Mouse (Mus musculus): Measurements from ENCODE around the gene Copz1.

The Copz1 gene

GRCm38 (mm10) chr15:103294649-103295048 is 22.1 kb downstream of the Copz1 start:
- DNase-seq: no peak

GRCm38 (mm10) chr15:103295851-103296250 is 23.3 kb downstream of the Copz1 start:
- DNase-seq: no peak

- no peak for DNase-seq
Measured at GRCm38 (mm10) chr15:103297313-103297712, 24.8 kb downstream of the Copz1 start.

DNA sequence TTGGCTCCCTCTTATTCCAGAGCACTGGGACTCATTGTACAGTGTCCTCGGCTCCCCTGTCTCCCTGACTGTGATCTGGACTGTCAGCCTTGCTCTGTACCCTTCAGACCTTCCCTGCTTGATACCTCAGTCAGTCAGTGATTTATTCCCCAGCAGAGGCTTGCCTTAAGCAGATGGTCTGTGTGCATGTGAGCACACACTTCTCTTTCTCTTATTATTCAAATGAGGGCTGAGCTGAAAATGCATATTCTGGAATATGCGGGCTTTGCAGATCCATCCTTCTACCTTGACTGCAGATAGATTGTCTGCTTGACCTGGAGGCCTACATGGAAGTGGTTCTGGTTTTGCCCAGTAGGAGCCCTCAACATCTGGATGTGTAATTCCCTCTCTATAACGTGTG is 25.5 kb downstream of the Copz1 start:
- no peak for DNase-seq

DNA sequence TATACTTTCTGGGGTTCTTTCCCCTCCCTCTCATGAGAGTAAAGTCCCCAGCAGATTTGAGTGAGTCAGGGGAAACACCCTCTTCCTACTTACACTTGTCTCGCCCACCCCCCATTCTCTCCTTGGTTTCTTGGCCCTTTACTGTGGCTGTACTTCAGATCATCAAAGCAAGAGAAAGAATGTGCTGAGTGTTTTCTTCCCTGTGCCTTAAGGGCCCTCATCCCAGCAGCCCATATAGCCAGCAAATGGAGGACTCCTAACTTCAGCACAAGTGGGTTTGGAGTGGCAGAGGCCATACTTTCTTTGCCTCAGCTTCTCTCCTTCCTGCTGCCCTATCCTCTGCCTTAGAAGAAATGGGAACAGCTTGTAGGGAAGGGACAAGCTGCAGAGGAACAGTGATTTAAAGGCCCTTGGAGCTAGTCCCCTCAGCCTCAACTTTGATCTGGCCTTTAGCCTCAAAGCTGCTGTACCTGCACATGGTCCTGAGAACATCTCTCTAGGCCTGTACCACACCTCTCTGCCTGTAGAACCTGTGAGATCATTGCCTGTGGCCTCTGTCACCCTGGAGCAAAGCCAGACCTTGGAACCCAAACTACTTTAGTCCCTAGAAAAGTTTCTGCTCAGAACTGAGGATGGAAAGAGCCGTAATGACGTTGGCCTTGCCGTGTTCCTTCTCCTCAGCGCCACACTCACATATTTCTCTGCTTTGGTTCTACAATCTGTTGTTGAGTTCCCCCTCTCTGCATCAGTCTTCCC is 26.5 kb downstream of the Copz1 start:
- no peak for DNase-seq

GRCm38 (mm10) chr15:103299644-103300043 is 27.1 kb downstream of the Copz1 start:
- no peak for DNase-seq

- peak; percentile 54 for DNase-seq
Measured at GRCm38 (mm10) chr15:103300067-103300471, 27.6 kb downstream of the Copz1 start.

DNA sequence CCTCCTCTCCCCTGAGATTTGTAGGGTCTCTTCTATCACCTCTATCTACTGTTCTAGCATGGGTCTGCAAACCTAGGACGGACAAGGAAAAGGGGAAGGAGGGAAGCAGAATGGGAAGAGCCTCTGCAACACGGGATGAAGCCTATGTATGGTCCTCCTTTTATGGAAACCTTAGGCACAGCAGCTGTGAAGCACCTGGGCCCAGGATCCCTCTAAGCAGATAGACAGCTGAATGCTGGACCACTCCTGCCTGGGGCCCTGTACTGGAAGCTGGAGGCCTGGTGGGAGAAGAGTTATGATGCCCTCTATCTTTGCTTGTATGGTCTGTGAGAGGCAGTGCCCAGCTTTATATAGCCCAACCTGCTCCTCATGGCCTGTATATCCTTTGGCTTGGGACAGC is 28.0 kb downstream of the Copz1 start:
- no peak for DNase-seq

- no peak for DNase-seq
Measured at GRCm38 (mm10) chr15:103301046-103301445, 28.5 kb downstream of the Copz1 start.

- DNase-seq: no peak
Measured at GRCm38 (mm10) chr15:103301547-103302340, 29.2 kb downstream of the Copz1 start.

- no peak for DNase-seq
Measured at GRCm38 (mm10) chr15:103302341-103303021, 30.0 kb downstream of the Copz1 start.

DNA sequence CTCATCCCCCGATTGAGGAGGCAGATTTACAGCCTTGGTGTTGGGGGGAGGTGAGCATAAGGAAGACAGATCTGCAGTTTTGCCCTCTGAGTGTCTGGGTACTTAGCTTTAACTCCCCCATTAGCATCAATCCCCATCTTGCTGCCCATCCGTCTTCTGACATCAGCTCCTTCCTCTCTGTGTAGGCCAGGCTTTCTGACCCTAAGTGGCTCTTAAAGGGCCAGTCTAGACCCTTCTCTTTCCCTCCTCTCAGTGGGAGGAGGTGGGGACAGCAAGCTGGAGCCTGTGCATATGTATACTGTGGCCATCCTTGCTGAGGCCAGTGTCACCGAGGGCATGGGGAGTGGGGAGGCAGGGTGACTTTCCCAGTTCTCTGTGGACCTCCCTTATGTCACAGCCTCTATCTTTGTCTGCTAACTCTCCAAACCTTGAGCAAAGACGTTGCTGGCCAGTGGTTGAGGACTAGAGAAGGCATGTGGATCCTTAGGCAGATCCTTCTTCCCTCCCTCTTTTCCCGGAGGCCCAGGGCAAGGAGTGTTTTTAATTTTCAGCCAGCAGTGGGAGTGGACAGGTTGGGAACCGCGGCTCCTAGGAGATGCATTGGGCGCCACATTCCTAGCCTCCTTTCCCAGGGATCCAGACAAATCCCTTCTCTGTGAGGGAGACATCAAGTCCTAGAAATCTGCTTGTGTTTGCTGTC is 31.6 kb downstream of the Copz1 start:
- peak; percentile 38 for DNase-seq

DNA sequence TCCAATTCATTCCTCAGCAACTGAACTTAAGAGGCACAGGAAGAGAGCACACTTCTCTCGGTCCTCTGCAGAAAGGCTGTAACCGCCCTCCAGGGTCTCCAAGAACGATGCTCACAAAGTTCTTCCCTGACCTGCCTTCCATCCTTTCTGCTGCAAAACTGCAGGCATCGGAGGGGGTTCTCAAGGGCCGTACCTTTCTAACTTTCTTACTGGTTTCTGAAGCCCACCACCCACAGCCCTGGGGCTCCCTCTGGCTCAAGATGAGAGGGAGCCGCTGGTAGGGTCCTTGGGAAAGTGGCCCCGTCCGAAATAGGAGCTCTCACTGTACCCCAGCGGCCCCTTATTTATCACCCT is 32.1 kb downstream of the Copz1 start:
- no peak for DNase-seq

DNA sequence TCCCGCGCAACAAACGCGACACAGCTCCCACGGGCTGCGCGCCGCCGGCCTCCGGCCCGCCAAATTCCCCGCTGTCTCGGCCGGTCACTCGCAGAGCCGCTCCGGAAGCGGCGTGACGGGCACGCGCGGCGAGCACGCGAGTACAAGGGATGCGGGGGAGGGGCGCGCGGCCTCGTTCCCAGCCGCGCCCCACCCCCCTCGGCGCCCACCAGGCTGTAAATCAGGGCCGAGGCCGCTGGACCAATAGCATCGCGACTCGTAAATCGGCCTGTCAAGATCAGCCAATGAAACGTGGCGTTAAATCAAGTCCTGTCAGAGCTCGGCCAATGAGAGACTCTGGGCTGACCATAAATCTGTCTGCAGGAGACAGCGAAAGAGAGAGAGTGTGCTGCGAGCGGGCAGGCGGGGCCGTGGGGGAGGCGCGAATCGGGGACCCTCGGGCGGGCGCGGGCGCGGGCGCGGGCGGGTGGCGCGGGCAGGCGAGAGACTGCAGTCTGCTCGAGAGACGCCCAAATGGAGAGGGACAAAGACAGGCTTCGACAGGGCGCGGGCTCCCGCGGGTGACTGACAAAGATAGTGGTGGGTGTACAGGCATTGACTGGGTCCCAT is 32.7 kb downstream of the Copz1 start:
- peak; percentile 98 for DNase-seq

DNA sequence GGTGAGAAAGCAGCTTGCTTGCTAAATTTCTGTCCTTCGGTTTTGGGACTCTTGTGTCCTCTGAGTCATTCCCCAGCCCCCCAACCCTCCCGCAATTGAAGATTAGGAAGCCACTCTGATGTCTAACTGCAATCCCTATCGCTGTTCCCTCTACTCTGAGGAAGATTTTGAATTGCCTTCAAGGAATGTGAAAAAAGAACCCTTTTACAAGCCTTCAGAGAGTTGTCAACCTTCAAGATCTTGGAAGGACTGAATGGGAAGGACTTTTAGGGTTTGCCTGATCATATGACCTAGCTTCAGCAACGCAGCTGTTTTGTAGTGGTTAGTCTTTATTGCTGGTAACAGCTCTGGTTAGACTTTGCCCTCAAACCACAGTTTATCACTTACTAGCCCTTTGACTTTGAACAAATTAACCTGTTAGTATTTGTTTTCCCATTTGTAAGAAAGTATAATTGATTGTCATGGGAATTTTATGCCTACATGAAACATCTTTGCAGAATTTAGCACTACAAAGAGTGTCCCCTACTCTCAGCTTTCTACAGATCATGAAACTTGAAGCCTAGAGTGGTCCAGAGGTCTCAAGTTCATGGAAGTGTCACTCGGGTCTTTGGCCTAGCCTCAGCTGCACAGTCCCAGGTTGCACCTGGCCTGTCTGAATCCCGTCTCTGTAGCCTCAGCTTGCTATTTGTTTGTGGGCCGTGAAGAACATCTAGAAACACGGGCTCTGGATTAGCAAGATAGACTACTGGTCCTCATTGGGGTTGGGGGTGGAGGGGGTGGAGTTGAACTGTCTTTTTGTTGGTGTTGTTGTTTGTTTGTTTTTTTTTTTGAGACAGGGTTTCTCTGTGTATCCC is 33.5 kb downstream of the Copz1 start:
- DNase-seq: peak; percentile 42

DNA sequence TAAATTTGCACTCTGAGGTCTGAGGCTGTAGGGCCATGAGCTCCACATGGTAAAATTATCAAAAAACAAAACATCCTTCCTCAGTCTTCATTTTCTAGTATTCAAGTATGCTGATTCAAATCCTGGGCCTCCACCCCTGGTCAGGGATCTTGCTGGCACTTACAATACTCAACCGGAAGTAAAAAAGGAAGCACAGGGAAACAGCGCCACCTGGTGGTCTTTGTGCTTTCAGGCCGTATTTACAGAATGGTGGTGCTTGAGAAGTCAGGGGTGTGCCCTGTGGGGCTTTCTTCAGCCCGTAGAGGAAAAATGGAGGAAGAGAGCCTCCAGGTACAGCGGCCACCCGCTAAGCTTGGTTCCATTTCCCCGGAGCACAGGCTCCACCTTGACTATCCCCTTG is 34.6 kb downstream of the Copz1 start:
- DNase-seq: peak; percentile 87

GRCm38 (mm10) chr15:103308056-103308875 is 35.8 kb downstream of the Copz1 start:
- no peak for DNase-seq

DNA sequence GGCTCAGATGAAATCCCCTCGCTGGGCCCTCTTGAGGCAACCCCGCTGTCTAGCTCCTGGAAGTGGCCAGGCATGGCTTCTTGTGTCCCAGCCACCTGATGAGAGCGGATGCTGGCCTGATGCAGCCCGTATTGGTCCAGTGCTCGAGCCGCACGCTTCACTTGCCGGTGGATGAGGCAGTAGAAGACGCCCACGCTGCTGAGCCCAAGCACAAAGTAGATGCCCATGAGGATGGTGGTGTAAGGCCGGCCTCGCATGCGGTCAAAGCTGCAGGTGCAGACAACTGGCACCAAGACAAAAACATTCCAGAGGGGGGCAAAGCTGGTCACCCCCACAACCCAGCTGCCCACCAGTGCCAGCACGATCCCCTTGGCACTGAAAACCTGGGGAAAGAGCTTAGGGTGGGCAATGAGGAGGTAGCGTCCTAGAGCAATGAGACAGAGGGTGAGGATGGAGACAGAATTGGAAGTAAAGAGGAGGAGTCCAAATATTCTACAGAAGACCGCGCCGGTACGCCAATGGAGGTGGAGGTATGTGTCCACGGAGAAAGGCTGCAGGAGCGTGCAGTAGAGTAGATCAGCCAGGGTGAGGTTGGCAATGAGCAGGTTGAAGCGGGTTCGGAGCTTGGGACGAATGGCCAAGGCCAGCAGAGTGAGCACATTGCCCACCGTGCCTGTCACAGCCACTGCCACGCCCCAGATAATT is 36.5 kb downstream of the Copz1 start:
- DNase-seq: no peak

DNA sequence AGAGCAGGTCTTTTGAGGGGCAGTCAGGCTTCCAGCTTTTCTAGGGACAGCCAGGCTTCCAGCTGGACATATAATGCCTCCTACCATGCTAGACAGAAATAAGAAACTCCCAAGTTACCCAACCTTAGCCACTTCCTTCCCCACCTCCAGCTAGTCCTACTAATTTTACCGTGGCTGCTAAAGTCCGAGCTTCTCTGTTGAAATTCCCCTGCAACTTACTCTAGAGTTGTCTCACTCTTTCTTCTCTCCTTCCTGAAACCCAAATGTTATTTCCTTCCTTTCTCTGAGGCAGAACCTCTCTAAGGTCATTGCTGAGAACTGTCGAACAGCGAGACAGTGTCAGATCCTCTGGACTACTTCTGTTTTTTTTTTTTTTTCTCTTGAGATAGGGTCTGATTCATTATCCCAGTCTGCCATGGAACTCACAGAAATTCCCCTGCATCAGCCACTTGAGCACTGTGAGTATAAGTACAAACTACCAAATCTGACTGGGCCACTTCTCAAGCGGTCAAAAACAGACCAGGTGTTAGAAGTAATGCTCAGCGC is 37.9 kb downstream of the Copz1 start, which contains the start of gene Gpr84:
Gene Gpr84 (minus strand): TSS at position 248 of the 546 bp plus-strand sequence.
- no peak for DNase-seq
